Mouse (Mus musculus): ENCODE results near the gene Nsf. TPM values are rescaled to one million over a fixed set of nuclear protein-coding genes. Genes with fewer than 3 reads are reported as not detected.

Nsf gene
- polyA plus RNA-seq, 1 experiment from 2014 or later: 30.6 TPM

DNA sequence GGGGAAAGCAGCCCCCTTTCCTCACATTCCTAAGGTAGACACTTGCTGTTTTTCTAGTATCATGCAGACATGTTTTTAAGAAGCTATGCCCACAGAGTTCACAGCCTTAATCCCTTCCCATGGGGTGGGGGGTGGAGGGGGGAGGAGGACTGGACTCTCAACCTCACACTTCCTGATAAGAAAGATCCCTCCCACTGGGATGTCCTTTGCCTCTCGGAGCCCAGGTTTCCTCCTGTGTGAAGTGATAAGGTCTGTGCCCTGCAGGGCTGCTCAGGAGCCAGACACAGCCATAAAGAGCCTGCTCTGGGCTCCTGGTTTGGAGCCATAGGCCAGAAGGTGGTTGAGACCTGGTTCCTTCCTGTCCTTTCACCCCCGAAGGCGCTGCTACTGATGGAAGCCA is 139.0 kb downstream of the Nsf start:
- WGBS: 27% methylated on average over 3 of the region's 3 CpGs
- Histone ChIP-seq H3K4me2 (replicated peaks; ENCODE audit: low read depth) (no peak overlapping the region), H3K9ac (ENCODE audit: low read length) (no peak overlapping the region), H3K27ac (replicated peaks) (no peak overlapping the region), H3K36me3 (ENCODE audit: control insufficient read depth, insufficient read depth, low read length) (no peaks in the 10 kb centered on the region), H3K9me3 (ENCODE audit: control insufficient read depth, low read length) (no peaks in the 10 kb centered on the region), H3K4me1 (replicated peaks; ENCODE audit: control insufficient read depth, insufficient read depth) (no peaks in the 10 kb centered on the region), H3K4me3 (ENCODE audit: low read depth, low read length) (no peak overlapping the region), H3K27me3 (ENCODE audit: control insufficient read depth, insufficient read depth, low read length) (peaks cover 3% of the 10 kb centered on the region; the same call in 1 of the 2 replicates)
- no peak for TF ChIP-seq EP300 (optimal IDR thresholded peaks at IDR 0.05)
- TF ChIP-seq CTCF (IDR thresholded peaks at IDR 0.05; ENCODE audit: low read depth): no peak
- ATAC-seq (ENCODE audit: low FRiP score, low TSS enrichment): no peak
- DNase-seq (ENCODE audit: low spot score): no peak

DNA sequence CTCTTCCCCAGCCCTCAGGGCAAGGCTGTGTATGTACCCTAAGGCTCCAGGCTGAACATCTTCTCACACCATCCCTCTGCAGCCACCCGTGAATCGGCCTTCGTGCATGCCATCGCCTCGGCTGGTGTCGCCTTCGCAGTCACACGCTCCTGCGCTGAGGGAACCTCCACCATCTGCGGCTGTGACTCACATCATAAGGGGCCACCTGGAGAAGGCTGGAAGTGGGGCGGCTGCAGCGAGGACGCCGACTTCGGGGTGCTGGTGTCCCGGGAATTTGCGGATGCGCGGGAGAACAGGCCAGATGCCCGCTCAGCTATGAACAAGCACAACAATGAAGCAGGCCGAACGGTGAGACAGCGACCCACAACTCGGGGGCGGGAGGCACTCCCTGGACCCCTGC is 142.6 kb downstream of the Nsf start:
- Histone ChIP-seq H3K4me3 (ENCODE audit: low read depth, low read length) (no peak overlapping the region), H3K27ac (replicated peaks) (no peak overlapping the region), H3K27me3 (ENCODE audit: control insufficient read depth, insufficient read depth, low read length) (peaks cover 3% of the 10 kb centered on the region; the same call in 1 of the 2 replicates), H3K9me3 (ENCODE audit: control insufficient read depth, low read length) (no peaks in the 10 kb centered on the region), H3K4me1 (replicated peaks; ENCODE audit: control insufficient read depth, insufficient read depth) (no peaks in the 10 kb centered on the region), H3K9ac (ENCODE audit: low read length) (no peak overlapping the region), H3K4me2 (replicated peaks; ENCODE audit: low read depth) (no peak overlapping the region), H3K36me3 (ENCODE audit: control insufficient read depth, insufficient read depth, low read length) (no peaks in the 10 kb centered on the region)
- no peak for DNase-seq (ENCODE audit: low spot score)
- WGBS: 78% methylated on average over 25 of the region's 25 CpGs
- TF ChIP-seq EP300 (optimal IDR thresholded peaks at IDR 0.05) (no peak), CTCF (IDR thresholded peaks at IDR 0.05; ENCODE audit: low read depth) (no peak)
- no peak for ATAC-seq (ENCODE audit: low FRiP score, low TSS enrichment)

DNA sequence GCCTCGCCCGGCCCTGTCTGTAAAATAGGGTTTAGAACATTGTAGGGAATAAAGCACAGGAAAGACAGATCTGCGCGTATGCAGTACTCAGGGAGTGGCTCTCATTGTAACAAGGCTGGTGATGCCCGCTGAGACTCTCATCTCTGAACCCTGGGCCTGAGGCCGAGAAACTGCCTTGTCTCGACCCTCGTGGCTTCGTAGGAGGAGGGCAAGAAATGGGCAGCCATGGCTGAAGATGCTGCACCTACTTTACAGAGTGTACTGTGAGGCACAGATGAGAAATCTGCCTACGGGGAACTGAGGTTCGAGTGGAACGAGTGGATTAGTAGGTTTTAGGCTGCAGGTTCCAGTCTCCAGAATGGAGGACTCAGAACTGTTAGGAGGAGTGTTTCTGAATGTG is 143.2 kb downstream of the Nsf start:
- TF ChIP-seq EP300 (optimal IDR thresholded peaks at IDR 0.05) (no peak), CTCF (IDR thresholded peaks at IDR 0.05; ENCODE audit: low read depth) (no peak)
- H3K27me3 ChIP-seq (ENCODE audit: control insufficient read depth, insufficient read depth, low read length): peaks cover 3% of the 10 kb centered on the region; the same call in 1 of the 2 replicates
- WGBS: 29% methylated on average over 12 of the region's 12 CpGs

DNA sequence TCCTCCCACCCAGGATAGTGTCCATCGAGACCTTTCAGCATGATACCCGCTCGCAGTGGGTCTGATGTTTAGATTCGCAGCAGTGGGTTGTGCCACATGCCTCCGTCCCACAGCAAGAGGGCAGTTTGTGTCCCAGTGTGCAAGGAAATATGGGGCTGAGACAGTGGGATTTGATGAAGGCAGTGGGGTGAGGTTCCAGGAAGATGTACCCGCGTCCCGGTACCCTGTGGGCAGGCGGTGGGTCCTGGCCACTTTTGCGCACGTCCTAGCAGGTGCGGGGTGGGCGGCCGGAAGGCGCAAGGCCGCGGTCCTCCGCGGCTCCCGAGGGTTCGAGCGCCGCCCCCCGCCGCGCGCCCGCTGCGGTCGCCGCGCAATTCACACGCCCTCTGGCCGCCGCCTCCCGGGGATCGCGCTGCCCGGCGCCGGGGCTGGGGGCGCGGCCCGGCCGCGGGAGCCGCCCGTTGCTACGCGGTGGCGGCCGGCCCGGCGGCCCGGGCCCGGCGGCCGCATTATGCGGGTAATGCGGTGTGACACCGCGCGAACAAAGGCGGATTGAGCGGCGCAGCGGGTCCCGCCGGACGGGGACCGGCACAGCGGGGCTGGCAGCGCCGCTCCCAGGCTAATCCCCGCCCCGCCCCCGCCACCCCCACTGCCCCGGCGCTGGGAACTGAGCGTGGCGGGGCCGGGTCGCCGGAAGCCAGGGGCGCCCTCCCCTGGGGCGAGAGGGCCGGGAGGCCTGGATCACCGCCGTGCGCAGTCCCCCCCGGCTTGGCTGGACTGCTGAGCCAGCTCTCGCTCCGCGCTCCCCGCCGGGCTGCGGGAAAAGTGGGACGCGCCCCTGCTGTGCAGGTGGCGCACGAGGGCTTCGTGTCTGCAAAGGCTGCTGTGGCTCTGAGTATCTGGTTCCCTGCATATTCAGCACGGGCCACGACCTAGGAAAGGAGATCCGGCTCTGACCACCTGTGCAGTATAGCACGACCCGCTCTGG is 144.0 kb downstream of the Nsf start:
- ATAC-seq (ENCODE audit: low FRiP score, low TSS enrichment) (peak; percentile 27; the same call in 1 of the 2 replicates), DNase-seq (ENCODE audit: low spot score) (peak; percentile 29)
- whole genome bisulfite sequencing: 1% methylated on average over 97 of the region's 107 CpGs
- Histone ChIP-seq H3K27ac (replicated peaks) (no peak overlapping the region), H3K4me2 (replicated peaks; ENCODE audit: low read depth) (peak overlapping the region; percentile 97), H3K27me3 (ENCODE audit: control insufficient read depth, insufficient read depth, low read length) (peaks cover 3% of the 10 kb centered on the region; the same call in 1 of the 2 replicates), H3K4me3 (ENCODE audit: low read depth, low read length) (peak overlapping the region; percentile 55), H3K9ac (ENCODE audit: low read length) (peak overlapping the region; percentile 52), H3K9me3 (ENCODE audit: control insufficient read depth, low read length) (no peaks in the 10 kb centered on the region), H3K4me1 (replicated peaks; ENCODE audit: control insufficient read depth, insufficient read depth) (no peaks in the 10 kb centered on the region), H3K36me3 (ENCODE audit: control insufficient read depth, insufficient read depth, low read length) (no peaks in the 10 kb centered on the region)
- TF ChIP-seq EP300 (optimal IDR thresholded peaks at IDR 0.05) (no peak), CTCF (IDR thresholded peaks at IDR 0.05; ENCODE audit: low read depth) (no peak)

More for the DNA sequence above, 143.2 kb downstream of the Nsf start:
- Histone ChIP-seq H3K9me3 (ENCODE audit: control insufficient read depth, low read length) (no peaks in the 10 kb centered on the region), H3K27ac (replicated peaks) (no peak overlapping the region), H3K4me3 (ENCODE audit: low read depth, low read length) (peak overlapping the region; percentile 55; the same call in 1 of the 2 replicates), H3K4me1 (replicated peaks; ENCODE audit: control insufficient read depth, insufficient read depth) (no peaks in the 10 kb centered on the region), H3K9ac (ENCODE audit: low read length) (no peak overlapping the region), H3K4me2 (replicated peaks; ENCODE audit: low read depth) (peak overlapping the region; percentile 97), H3K36me3 (ENCODE audit: control insufficient read depth, insufficient read depth, low read length) (no peaks in the 10 kb centered on the region)
- DNase-seq (ENCODE audit: low spot score) (no peak), ATAC-seq (ENCODE audit: low FRiP score, low TSS enrichment) (no peak)

DNA sequence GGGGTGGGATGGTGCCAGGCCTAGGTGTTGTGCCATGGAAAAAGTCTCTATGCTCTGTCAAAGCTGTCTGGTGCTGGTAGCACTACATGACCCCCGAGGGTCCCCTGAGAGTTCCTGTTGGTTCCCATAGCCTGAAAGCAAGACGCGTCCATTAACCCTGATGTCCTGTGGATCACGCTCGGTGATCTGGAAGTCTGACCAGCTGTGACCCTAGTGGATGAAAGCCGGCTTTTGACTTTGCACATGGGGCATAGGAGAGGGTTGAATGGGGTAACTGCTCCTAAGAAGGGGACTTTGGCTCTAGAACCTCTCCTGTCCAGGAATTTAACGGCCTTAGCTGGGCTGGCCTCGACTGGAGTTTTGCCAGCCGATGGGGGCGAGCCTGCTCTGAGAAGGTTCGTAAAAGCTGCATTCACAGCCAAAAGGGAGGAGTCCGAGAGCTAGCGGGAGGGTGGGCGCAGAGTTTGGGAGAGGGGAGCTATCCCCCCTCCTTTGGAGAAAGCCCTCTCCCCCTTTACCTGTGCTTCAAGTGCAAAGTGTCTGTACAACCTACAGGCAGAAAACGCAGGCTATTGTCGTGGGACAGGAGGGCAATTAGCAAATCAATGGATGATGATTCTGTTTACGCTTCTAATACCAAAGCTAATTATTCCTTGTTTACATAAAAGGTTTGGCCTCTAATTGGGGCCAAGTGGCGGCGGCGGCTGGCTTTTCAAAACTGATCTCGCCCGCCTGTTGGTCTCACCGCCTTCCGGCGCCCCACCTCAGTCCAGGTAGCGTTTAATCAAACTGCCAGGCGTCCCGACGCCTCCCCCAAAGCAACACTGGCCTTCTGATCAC is 144.9 kb downstream of the Nsf start:
- TF ChIP-seq CTCF (IDR thresholded peaks at IDR 0.05; ENCODE audit: low read depth) (no peak), EP300 (optimal IDR thresholded peaks at IDR 0.05) (no peak)
- WGBS: 8% methylated on average over 29 of the region's 29 CpGs
- H3K27ac ChIP-seq (replicated peaks): no peak overlapping the region
- H3K4me2 ChIP-seq (replicated peaks; ENCODE audit: low read depth): peak overlapping the region; percentile 97
- no peak overlapping the region for H3K9ac ChIP-seq (ENCODE audit: low read length)
- DNase-seq (ENCODE audit: low spot score): no peak
- H3K27me3 ChIP-seq (ENCODE audit: control insufficient read depth, insufficient read depth, low read length): peaks cover 3% of the 10 kb centered on the region; the same call in 1 of the 2 replicates
- H3K36me3 ChIP-seq (ENCODE audit: control insufficient read depth, insufficient read depth, low read length): no peaks in the 10 kb centered on the region
- no peaks in the 10 kb centered on the region for H3K9me3 ChIP-seq (ENCODE audit: control insufficient read depth, low read length)
- no peak for ATAC-seq (ENCODE audit: low FRiP score, low TSS enrichment)
- no peaks in the 10 kb centered on the region for H3K4me1 ChIP-seq (replicated peaks; ENCODE audit: control insufficient read depth, insufficient read depth)
- H3K4me3 ChIP-seq (ENCODE audit: low read depth, low read length): peak overlapping the region; percentile 55
